Mouse (Mus musculus) gastrocnemius, postnatal 10 days (tissue): ENCODE measurements around the gene Pate4. TPM values are rescaled to one million over a fixed set of nuclear protein-coding genes. Genes with fewer than 3 reads are reported as not detected.
"Not testable (repeated sequence)": the region's sequence is repeated elsewhere in the genome, so short reads cannot be mapped to it uniquely, and the experiment has no call there.

ENCODE experiments used
- DNase-seq: peaks from one replicate; pipeline ENCODE4 v3.0.0; 2021; ENCODE audit warnings: mixed read lengths
- long read RNA-seq, 2 experiments: library from polyadenylated mRNA; stranded (forward); transcript quantifications; one replicate each; pipeline ENCODE4 v2.0.0; 2021
- total RNA-seq, 2 experiments: library from RNA; stranded (reverse); gene quantifications; 2 replicates each; pipeline ENCODE4 v1.2.3; 2021

Gene Pate4
- total RNA-seq: not detected
- long read RNA-seq, experiment 1: 0 reads
- long read RNA-seq, experiment 2: 0 reads

DNA sequence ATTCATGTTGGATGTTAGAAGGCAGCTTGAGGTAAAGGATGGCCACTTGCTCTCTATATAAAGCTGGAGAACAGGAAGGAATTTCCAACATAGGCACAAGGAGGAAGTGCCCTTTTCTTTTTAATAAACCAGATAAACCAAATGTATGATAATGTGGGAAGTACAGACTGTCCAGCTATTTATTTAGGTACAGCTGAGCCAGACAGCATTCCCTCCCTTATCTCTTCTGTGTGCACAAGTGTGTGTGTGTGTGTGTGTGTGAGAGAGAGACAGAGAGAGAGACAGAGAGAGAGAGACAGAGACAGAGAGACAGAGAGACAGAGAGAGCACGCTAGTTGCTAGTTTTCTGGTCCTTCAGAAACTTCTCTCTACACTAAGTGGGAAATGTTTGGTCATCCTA lies at the start of gene Pate4:
Gene Pate4 (minus strand): TSS at position 101 of the 400 bp plus-strand sequence.
- no peak for DNase-seq

- DNase-seq: no peak
Measured at GRCm38 (mm10) chr9:35648102-35648501, 36.4 kb upstream of the Pate4 start, which contains the start of gene Pate3. Pate3 (minus strand) TSS chr9:35648202.

DNA sequence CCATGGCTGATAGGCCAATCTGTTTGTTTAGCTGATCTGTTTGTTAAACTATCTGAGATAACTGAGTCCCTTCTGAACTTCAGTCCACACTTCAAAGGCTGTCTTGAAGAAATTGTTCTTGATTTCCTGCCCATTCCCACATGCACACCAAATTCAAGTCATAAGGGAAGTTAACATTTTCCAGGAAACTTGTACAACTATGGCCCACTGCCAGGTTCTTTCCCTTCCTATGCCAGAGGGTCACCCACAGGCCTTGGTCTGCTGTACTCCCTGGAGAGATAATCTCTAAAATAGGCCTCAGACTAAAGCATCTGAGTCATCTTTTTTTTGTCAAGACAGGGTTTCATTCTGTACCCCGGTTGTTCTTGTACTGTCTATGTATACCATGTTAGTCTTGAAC lies 21.2 kb upstream of the Pate4 start:
- no peak for DNase-seq

DNA sequence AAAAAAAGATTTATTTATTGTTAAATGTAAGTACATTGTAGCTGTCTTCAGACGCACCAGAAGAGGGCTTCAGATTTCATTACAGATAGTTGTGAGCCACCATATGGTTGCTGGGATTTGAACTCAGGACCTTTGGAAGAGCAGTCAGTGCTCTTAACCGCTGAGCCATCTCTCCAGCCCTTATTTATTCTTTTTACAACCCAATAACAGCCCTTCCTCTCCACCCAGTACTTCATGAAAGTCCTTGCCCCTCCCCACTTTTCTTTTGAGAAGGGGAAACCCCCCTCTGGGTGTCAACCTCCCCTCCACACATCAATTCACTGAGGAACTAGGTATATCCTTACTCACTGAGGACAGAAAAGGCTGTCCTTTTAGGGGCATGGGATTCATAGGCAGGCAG lies 5.0 kb upstream of the Pate4 start:
- DNase-seq: not testable (repeated sequence)

GRCm38 (mm10) chr9:35614005-35614404 lies 2.3 kb upstream of the Pate4 start:
- DNase-seq: no peak

- DNase-seq: no peak
Measured at GRCm38 (mm10) chr9:35607647-35608405, 3.9 kb downstream of the Pate4 start.

DNA sequence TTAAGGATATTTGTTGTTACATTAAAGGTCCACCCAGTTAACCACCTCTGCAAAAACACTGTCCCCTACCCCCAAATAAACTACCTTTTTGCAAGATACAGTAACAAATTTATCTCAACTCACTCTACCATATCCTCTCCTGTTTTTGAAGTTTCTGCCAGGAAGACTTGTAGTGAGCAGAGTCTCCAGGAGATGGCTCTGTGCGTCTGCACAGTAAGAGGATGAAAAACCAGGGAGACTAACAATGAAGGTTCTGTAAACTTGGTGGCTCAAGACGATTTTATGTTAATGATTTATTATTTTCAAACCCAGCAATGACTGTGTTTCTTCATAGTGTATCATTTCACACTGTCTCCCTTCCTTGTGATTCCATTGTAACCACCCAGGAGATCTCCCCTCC lies 18.8 kb downstream of the Pate4 start:
- DNase-seq: no peak

DNA sequence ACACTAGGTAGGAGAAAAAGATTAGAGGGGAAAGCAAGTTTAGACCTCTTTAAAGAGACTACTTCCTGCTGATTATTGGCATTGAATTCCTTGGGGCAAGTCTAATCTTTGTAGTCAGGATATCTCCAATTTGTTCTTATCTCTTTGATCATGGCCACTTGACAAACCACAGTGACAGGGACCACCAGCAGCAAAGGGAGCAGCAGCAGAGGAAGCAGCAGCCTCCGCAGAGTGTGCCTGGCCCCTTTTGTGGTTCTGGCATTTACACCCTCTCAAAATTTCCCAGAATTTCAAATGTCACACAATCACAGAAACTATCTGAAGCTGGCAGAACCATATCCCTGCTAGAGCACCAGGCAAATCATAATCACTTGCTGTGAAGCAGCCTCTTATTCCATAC lies 24.1 kb downstream of the Pate4 start:
- no peak for DNase-seq

GRCm38 (mm10) chr9:35574416-35574815 lies 37.3 kb downstream of the Pate4 start:
- DNase-seq: peak; percentile 8

- DNase-seq: no peak
Measured at GRCm38 (mm10) chr9:35570663-35571062, 41.1 kb downstream of the Pate4 start.

DNA sequence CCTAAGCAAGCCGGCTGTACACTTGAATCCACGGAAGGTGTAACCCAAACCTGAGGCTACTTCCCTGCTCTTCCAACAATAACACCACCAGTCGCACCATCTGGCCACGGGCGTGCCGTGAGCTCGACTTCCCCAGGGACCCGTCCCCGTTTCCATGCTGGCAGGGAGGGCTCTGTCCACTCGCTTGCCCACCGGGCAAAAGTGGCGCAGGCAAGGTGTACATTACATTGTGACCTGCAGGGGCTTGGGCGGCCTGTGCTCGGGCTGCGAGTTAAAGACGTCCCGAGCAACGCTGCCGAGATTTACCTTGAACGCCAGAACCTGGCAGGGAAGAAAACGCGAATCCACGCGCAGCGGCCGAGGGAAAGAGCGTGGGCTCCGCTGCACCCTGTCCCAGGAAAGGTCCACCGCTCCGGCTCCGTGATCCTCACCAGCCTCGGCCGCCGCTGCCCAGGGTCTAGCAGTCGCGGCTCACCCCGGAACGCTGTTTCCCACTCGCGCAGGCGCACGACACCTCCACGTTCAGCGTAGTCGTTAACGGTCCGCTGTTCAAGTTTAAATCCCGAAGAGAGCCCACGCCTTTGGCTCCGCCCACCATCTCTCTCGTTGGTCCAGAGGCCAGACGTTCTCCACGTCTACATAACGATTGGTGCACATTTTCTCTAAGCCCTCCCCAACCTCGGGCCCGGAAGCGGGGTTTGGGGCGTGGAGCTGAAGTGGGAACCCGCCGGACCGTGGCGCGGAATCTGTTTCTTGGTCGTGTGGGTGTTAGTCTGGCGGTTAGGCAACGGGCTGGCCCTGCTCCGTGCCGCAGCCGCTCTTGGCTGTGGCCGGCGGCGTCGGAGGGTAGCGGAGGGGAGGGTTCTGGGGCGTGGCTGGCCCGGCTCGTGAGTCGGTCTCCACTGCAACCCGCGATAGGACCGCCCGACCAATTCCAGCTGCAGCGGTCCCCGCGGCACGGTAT lies 41.9 kb downstream of the Pate4 start, which contains the start of the genes Pate2 and Hyls1:
Gene Pate2 (plus strand): TSS at position 714 of the 964 bp plus-strand sequence.
Gene Hyls1 (minus strand): TSS at position 828 of the 964 bp plus-strand sequence.
- DNase-seq: peak; percentile 86

DNA sequence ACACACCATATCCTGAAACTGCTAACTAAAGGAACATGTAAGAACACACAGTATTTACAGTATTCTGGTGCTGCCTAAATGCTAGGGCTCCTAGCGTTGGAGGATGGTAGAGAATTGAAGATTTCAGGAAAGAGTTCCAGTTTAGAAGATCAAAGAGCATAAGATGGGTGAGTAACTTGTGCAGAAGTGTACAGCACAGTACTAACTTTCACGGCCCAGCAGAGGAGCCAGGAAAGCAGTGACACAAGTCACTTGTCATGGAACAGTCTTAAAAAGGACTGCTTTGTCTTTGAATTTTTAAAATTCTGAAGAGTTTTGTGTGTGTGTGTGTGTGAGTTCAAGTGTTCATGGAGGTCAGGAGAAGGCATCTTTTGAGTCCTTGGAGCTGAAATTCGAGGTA lies 43.7 kb downstream of the Pate4 start:
- no peak for DNase-seq

- no peak for DNase-seq
Measured at GRCm38 (mm10) chr9:35564536-35565240, 47.1 kb downstream of the Pate4 start.

DNA sequence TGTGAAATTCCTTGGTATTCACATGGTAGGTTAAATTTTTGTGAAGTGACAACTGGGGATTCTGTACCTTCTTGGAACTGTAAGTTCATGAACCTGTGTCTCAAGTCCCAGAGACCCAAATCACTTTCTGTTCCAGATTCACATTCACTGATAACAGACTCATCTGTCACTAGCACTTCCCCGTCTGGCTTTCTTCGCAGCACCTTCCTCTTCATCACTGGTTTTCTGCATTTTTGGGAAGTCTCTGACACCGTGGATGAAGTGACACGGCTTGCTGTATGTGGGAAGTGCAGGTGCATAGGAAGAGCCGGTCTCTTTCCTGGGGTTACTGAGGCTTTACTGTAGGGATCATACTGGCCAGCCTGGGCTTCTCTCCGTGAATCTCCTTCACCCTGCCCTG lies 50.2 kb downstream of the Pate4 start:
- DNase-seq: no peak

DNA sequence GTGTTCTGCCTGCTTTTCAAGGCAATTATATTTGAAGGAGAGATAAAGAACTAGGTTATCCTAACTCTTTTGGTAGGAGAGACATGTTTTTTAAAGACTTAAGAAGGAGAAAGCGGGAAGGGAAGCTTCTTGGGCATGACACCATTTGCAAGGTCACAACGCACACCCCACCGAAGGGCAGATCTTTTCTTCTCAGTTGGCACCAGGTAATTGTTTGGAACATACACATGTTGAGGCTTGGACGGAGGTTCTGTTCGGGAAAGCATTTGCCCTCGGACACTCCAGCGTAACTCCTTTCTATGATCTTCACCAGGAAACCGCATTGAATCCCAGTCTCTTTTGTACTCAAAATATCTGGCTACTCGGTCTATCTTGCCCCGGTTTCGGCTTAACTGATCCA lies 50.7 kb downstream of the Pate4 start:
- no peak for DNase-seq

GRCm38 (mm10) chr9:35559009-35559890 lies 52.5 kb downstream of the Pate4 start:
- peak; percentile 70 for DNase-seq

GRCm38 (mm10) chr9:35558257-35559008 lies 53.3 kb downstream of the Pate4 start, which contains the start of the genes Ddx25 and Pus3:
Ddx25 (minus strand) TSS chr9:35558528.
Pus3 (plus strand) TSS chr9:35558595.
- DNase-seq: peak; percentile 14
